Mouse (Mus musculus): ENCODE data around the gene Olfr1387. TPM values are rescaled to one million over a fixed set of nuclear protein-coding genes. Genes with fewer than 3 reads are reported as not detected.

The Olfr1387 gene
- polyA plus RNA-seq (2014; fragmentation: Nextera tagmentation; extraction: Ambion mirVana), result not detected in 2 replicates

GRCm38 (mm10) chr11:49455043-49455442, at the start of gene Olfr1387:
Gene Olfr1387, plus strand, starts transcription at chr11:49455343.
- no peaks in the 10 kb centered on the region for H3K27me3 ChIP-seq (ENCODE audit: control insufficient read depth, insufficient read depth, low read length)
- no peaks in the 10 kb centered on the region for H3K9me3 ChIP-seq (ENCODE audit: control insufficient read depth, low read length)
- no peaks in the 10 kb centered on the region for H3K4me1 ChIP-seq (ENCODE audit: control insufficient read depth in 2 of 2, insufficient read depth in 2 of 2, low read length in 2 of 2)
- ATAC-seq (ENCODE audit: insufficient number of reproducible peaks, insufficient read depth, low FRiP score, low read depth), result no peak
- H3K27ac ChIP-seq (replicated peaks in 1 of 2; ENCODE audit: control insufficient read depth in 1 of 2, insufficient read depth in 1 of 2, low read depth in 2 of 2, low read length in 2 of 2), result no peak within 1 kb of the TSS
- no peak within 1 kb of the TSS for H3K4me2 ChIP-seq (ENCODE audit: low read length)
- no peak within 1 kb of the TSS for H3K4me3 ChIP-seq (ENCODE audit: control insufficient read depth in 1 of 2, insufficient read depth in 1 of 2, low read depth in 1 of 2, low read length in 2 of 2)
- H3K9ac ChIP-seq (ENCODE audit: low read length), result no peak within 1 kb of the TSS
- 60% methylated on average over 1 of the region's 1 CpGs for WGBS
- H3K36me3 ChIP-seq (ENCODE audit: control insufficient read depth, insufficient read depth, low read length), result no peaks in the 10 kb centered on the region

- Histone ChIP-seq H3K27me3 (ENCODE audit: control insufficient read depth, insufficient read depth, low read length) (no peaks in the 10 kb centered on the region), H3K4me3 (ENCODE audit: control insufficient read depth in 1 of 2, insufficient read depth in 1 of 2, low read depth in 1 of 2, low read length in 2 of 2) (no peak overlapping the region), H3K9ac (ENCODE audit: low read length) (no peak overlapping the region), H3K36me3 (ENCODE audit: control insufficient read depth, insufficient read depth, low read length) (no peaks in the 10 kb centered on the region), H3K27ac (replicated peaks in 1 of 2; ENCODE audit: control insufficient read depth in 1 of 2, insufficient read depth in 1 of 2, low read depth in 2 of 2, low read length in 2 of 2) (no peak overlapping the region), H3K4me1 (ENCODE audit: control insufficient read depth in 2 of 2, insufficient read depth in 2 of 2, low read length in 2 of 2) (no peaks in the 10 kb centered on the region), H3K4me2 (ENCODE audit: low read length) (no peak overlapping the region), H3K9me3 (ENCODE audit: control insufficient read depth, low read length) (no peaks in the 10 kb centered on the region)
- no peak for ATAC-seq (ENCODE audit: insufficient number of reproducible peaks, insufficient read depth, low FRiP score, low read depth)
- 60% methylated on average over 3 of the region's 3 CpGs for WGBS
These were observed 48.4 kb upstream of the Olfr1387 start for GRCm38 (mm10) chr11:49406784-49407183.

DNA sequence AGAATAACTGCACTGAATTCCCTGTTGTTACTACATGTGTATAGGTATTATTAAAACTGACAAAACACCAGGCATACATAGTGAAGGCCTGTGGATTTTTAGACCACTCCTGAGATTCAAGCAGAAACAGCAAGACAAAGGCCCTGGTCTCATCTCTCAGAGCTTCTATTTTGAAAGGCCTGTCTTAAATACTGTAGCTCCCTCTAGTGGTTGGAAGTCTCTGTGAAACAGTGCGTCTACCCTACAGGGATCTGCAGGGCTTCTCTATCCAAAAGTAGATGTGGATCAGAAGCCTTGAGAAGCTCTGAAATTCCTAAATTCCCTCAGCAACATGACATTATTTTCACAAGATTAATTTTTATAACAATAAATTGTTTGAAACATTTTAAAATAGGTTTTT, 44.6 kb upstream of the Olfr1387 start:
- no peaks in the 10 kb centered on the region for H3K27me3 ChIP-seq (ENCODE audit: control insufficient read depth, insufficient read depth, low read length)

DNA sequence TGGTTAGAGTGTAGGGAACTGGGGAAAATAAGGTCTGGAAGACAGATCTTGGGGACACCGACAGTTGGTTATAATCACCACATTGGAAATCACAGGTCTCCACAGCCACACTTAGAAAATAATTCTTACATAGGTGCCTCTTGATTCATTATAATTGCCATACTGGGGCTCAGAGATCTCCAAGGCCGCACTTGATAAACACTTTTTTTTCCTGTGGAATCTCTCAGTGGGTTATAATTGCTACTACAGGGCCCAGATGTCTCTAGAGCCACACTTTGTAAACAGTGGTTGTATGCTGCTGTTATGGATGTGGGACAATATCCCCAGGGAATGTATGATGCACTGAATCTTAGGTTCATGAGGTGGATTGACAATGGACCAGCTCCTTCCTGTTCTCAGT, 32.4 kb upstream of the Olfr1387 start, which contains the start of gene Olfr1389:
Gene Olfr1389 (plus strand): TSS at position 301 of the 400 bp plus-strand sequence.
- no peaks in the 10 kb centered on the region for H3K27me3 ChIP-seq (ENCODE audit: control insufficient read depth, insufficient read depth, low read length)
- H3K36me3 ChIP-seq (ENCODE audit: control insufficient read depth, insufficient read depth, low read length), result no peaks in the 10 kb centered on the region
- H3K9me3 ChIP-seq (ENCODE audit: control insufficient read depth, low read length), result no peaks in the 10 kb centered on the region
- H3K27ac ChIP-seq (replicated peaks in 1 of 2; ENCODE audit: control insufficient read depth in 1 of 2, insufficient read depth in 1 of 2, low read depth in 2 of 2, low read length in 2 of 2), result 0 out of 4 replicates have a peak within 1 kb of the TSS, but pooled peaks of 1 of the 2 experiments have one; percentile 19
- no peak for ATAC-seq (ENCODE audit: insufficient number of reproducible peaks, insufficient read depth, low FRiP score, low read depth)
- 72% methylated on average over 2 of the region's 2 CpGs for WGBS
- H3K9ac ChIP-seq (ENCODE audit: low read length), result no peak within 1 kb of the TSS
- H3K4me2 ChIP-seq (ENCODE audit: low read length), result no peak within 1 kb of the TSS
- peaks cover 0 to 4% of the 10 kb centered on the region in 2 experiments; a peak in 1 of 4 replicates for H3K4me1 ChIP-seq (ENCODE audit: control insufficient read depth in 2 of 2, insufficient read depth in 2 of 2, low read length in 2 of 2)
- H3K4me3 ChIP-seq (ENCODE audit: control insufficient read depth in 1 of 2, insufficient read depth in 1 of 2, low read depth in 1 of 2, low read length in 2 of 2), result no peak within 1 kb of the TSS

More for the DNA sequence above, 44.6 kb upstream of the Olfr1387 start:
- Histone ChIP-seq H3K4me2 (ENCODE audit: low read length) (no peak overlapping the region), H3K4me1 (ENCODE audit: control insufficient read depth in 2 of 2, insufficient read depth in 2 of 2, low read length in 2 of 2) (no peaks in the 10 kb centered on the region), H3K36me3 (ENCODE audit: control insufficient read depth, insufficient read depth, low read length) (no peaks in the 10 kb centered on the region), H3K9ac (ENCODE audit: low read length) (no peak overlapping the region), H3K4me3 (ENCODE audit: control insufficient read depth in 1 of 2, insufficient read depth in 1 of 2, low read depth in 1 of 2, low read length in 2 of 2) (no peak overlapping the region), H3K9me3 (ENCODE audit: control insufficient read depth, low read length) (no peaks in the 10 kb centered on the region), H3K27ac (replicated peaks in 1 of 2; ENCODE audit: control insufficient read depth in 1 of 2, insufficient read depth in 1 of 2, low read depth in 2 of 2, low read length in 2 of 2) (no peak overlapping the region)
- WGBS, result 30% methylated on average over 1 of the region's 1 CpGs
- no peak for ATAC-seq (ENCODE audit: insufficient number of reproducible peaks, insufficient read depth, low FRiP score, low read depth)

- H3K36me3 ChIP-seq (ENCODE audit: control insufficient read depth, insufficient read depth, low read length), result no peaks in the 10 kb centered on the region
- H3K4me3 ChIP-seq (ENCODE audit: control insufficient read depth in 1 of 2, insufficient read depth in 1 of 2, low read depth in 1 of 2, low read length in 2 of 2), result no peak overlapping the region
- no peak for ATAC-seq (ENCODE audit: insufficient number of reproducible peaks, insufficient read depth, low FRiP score, low read depth)
- H3K27ac ChIP-seq (replicated peaks in 1 of 2; ENCODE audit: control insufficient read depth in 1 of 2, insufficient read depth in 1 of 2, low read depth in 2 of 2, low read length in 2 of 2), result no peak overlapping the region
- 81% methylated on average over 1 of the region's 1 CpGs for WGBS
- H3K9ac ChIP-seq (ENCODE audit: low read length), result no peak overlapping the region
- H3K9me3 ChIP-seq (ENCODE audit: control insufficient read depth, low read length), result no peaks in the 10 kb centered on the region
- H3K27me3 ChIP-seq (ENCODE audit: control insufficient read depth, insufficient read depth, low read length), result no peaks in the 10 kb centered on the region
- no peak overlapping the region for H3K4me2 ChIP-seq (ENCODE audit: low read length)
- H3K4me1 ChIP-seq (ENCODE audit: control insufficient read depth in 2 of 2, insufficient read depth in 2 of 2, low read length in 2 of 2), result peaks cover 0 to 4% of the 10 kb centered on the region in 2 experiments; a peak in 1 of 4 replicates
These were observed 29.8 kb upstream of the Olfr1387 start for GRCm38 (mm10) chr11:49425257-49425927.

DNA sequence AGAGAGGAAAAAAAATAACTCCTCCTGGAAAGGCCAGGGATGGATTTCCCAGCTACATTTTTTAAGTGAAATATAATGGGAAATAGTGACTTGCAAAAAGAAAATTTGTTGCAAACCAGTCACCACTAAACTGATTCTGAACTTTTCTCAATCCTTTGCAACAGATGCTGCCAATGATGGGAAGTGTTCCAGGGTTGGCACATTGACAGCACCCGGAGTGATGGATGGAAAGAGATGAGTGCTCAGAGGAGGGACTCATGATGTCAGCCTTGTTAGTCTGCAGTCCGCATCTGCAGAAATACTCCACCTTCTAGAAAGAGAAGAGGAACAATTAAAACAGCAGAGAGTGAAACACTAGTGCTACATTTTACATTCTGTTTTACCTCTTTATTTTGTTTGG, 25.5 kb upstream of the Olfr1387 start:
- WGBS, result 82% methylated on average over 2 of the region's 2 CpGs
- no peak for ATAC-seq (ENCODE audit: insufficient number of reproducible peaks, insufficient read depth, low FRiP score, low read depth)

DNA sequence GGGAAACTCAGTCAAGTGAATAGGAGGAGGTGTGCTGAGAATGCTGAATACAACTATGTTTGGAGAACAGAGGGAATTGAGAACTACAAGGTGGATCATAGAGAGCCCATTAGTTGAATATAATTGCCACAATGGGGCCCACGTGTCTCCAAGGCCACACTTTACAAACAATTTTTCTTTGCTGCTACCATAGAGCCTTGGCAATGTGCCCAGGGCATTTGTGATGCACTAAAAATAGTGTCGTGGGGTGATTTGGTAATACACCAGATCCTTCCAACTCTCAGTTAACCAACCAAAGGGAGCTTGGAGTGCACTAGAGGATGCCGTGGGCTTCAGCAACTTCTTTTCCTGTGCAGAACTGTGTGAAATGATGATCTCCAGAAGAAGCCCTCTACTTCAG, 18.7 kb upstream of the Olfr1387 start, which contains the start of gene Olfr1388:
Gene Olfr1388 (plus strand): TSS at position 214 of the 400 bp plus-strand sequence.
- WGBS, result 29% methylated on average over 3 of the region's 3 CpGs
- no peak for ATAC-seq (ENCODE audit: insufficient number of reproducible peaks, insufficient read depth, low FRiP score, low read depth)

More for the DNA sequence above, 25.5 kb upstream of the Olfr1387 start:
- no peaks in the 10 kb centered on the region for H3K36me3 ChIP-seq (ENCODE audit: control insufficient read depth, insufficient read depth, low read length)
- no peak overlapping the region for H3K4me3 ChIP-seq (ENCODE audit: control insufficient read depth in 1 of 2, insufficient read depth in 1 of 2, low read depth in 1 of 2, low read length in 2 of 2)
- no peak overlapping the region for H3K27ac ChIP-seq (replicated peaks in 1 of 2; ENCODE audit: control insufficient read depth in 1 of 2, insufficient read depth in 1 of 2, low read depth in 2 of 2, low read length in 2 of 2)
- H3K4me1 ChIP-seq (ENCODE audit: control insufficient read depth in 2 of 2, insufficient read depth in 2 of 2, low read length in 2 of 2), result no peaks in the 10 kb centered on the region
- no peak overlapping the region for H3K4me2 ChIP-seq (ENCODE audit: low read length)
- no peak overlapping the region for H3K9ac ChIP-seq (ENCODE audit: low read length)
- 0 out of 2 replicates have a peak, but pooled peaks cover 3% of the 10 kb centered on the region for H3K9me3 ChIP-seq (ENCODE audit: control insufficient read depth, low read length)
- H3K27me3 ChIP-seq (ENCODE audit: control insufficient read depth, insufficient read depth, low read length), result no peaks in the 10 kb centered on the region

More for the DNA sequence above, 18.7 kb upstream of the Olfr1387 start, which contains the start of gene Olfr1388:
- 0 out of 2 replicates have a peak, but pooled peaks cover 3% of the 10 kb centered on the region for H3K9me3 ChIP-seq (ENCODE audit: control insufficient read depth, low read length)
- no peak within 1 kb of the TSS for H3K4me2 ChIP-seq (ENCODE audit: low read length)
- no peak within 1 kb of the TSS for H3K9ac ChIP-seq (ENCODE audit: low read length)
- H3K4me3 ChIP-seq (ENCODE audit: control insufficient read depth in 1 of 2, insufficient read depth in 1 of 2, low read depth in 1 of 2, low read length in 2 of 2), result no peak within 1 kb of the TSS
- no peaks in the 10 kb centered on the region for H3K36me3 ChIP-seq (ENCODE audit: control insufficient read depth, insufficient read depth, low read length)
- H3K27ac ChIP-seq (replicated peaks in 1 of 2; ENCODE audit: control insufficient read depth in 1 of 2, insufficient read depth in 1 of 2, low read depth in 2 of 2, low read length in 2 of 2), result no peak within 1 kb of the TSS
- no peaks in the 10 kb centered on the region for H3K27me3 ChIP-seq (ENCODE audit: control insufficient read depth, insufficient read depth, low read length)
- peaks cover 2 to 3% of the 10 kb centered on the region in 2 experiments; a peak in 1 of 4 replicates for H3K4me1 ChIP-seq (ENCODE audit: control insufficient read depth in 2 of 2, insufficient read depth in 2 of 2, low read length in 2 of 2)
